Mouse (Mus musculus) ES-Bruce4 (cell line): ENCODE results near the gene Bcl2l13.

Experiments used
- CTCF ChIP-seq: IDR thresholded peaks from one replicate; pipeline ENCODE4 v1.8.1; 2011; ENCODE audit warnings: low read depth, low read length
- EP300 ChIP-seq: IDR thresholded peaks from 2 replicates; pipeline ENCODE4 v1.6.1; 2011; ENCODE audit warnings: low read depth, low read length; ENCODE audit not compliant: insufficient read depth
- POLR2A ChIP-seq: IDR thresholded peaks from one replicate; pipeline ENCODE4 v1.8.1; 2011; ENCODE audit warnings: low read length; ENCODE audit not compliant: insufficient read depth

- TF ChIP-seq POLR2A (no peak), EP300 (no peak), CTCF (no peak)
Observed at GRCm38 (mm10) chr6:120836389-120837151, 558 bp downstream of the Bcl2l13 start.
